Mouse (Mus musculus) hematopoietic stem cell, adult 5-6 weeks (primary cell): ENCODE measurements around the gene Mcee. TPM values are rescaled to one million over a fixed set of nuclear protein-coding genes. Genes with fewer than 3 reads are reported as not detected.

Experiments used
- ATAC-seq, 2 experiments: fragments of 125-278 bp in 1 of 2; replicated peaks in 1 of 2; 2 replicates each; pipeline ENCODE4 v1.8.0; 2016 to 2017; ENCODE audit warnings: inconsistent platforms in 2 of 2, mild to moderate bottlenecking in 2 of 2, moderate number of reproducible peaks in 2 of 2, low read depth in 1 of 2, moderate TSS enrichment in 1 of 2; ENCODE audit not compliant: low FRiP score in 2 of 2, poor library complexity in 2 of 2, severe bottlenecking in 2 of 2, insufficient read depth in 1 of 2, low TSS enrichment in 1 of 2
- total RNA-seq: library from RNA; stranded (forward); fragments of 172-1452, 232-1000 nt; gene quantifications from 2 replicates; pipeline ENCODE4 v1.2.3, GENCODE M21; 2017

Gene Mcee
- total RNA-seq, 1 experiment from 2014 or later, result 122 TPM

DNA sequence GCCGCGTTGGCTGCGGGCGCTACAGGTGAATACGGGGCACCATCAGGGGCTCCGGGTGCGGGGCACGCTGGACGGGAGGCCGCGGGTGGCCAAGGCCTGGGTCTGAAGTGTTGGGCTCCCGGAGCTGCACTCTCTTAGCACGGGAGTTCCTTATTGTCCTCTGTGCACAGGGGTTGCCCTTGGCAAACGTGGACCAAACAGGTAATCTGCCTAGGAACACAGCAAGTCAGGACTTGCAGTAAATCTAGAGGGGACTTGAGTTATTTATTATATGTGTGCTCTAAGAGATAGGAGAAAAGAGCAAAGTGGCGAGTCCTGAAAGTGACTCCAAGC, 378 bp downstream of the Mcee start:
- ATAC-seq, result peak in 1 of 2 experiments; percentile 17; a peak in 3 of 4 replicates

DNA sequence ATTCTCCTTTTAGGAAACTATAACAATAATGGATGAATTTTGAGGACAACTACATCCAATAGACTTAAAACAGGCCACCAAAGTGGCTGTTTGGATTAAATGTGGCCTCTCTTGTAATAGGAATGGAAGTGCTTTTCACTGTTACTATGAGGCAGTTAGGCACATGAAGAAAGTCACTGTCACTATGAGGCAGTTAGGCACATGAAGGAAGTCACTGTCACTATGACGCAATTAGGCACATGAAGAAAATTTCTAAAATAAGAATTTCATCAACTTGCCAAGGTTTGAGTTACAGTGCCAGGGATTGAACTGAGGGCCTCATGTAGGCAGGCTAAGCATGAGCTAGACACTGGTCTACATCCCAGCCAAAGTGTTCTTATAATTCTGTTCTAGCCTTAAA, 8.3 kb downstream of the Mcee start:
- peak in 1 of 2 experiments; percentile 38; a peak in 1 of 4 replicates for ATAC-seq

DNA sequence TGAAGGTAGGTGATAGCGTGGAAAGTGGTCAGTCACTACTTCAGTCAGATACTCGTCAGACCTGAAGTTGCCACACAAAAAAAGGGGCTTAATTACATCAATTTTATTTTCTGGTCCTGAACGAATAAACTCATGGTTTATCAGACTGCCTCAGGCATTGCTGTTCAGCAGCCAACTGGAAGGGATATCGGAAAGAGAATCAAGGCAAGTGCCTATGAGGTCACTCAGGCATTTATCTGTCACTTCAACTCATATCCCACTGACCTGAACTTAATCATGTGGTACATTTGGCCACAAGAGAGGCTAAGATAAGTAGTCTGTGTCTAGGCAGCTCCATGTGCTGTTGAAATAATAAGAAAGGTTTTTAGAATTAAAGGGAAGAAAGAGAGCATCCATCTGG, 10.0 kb downstream of the Mcee start:
- ATAC-seq, result no peak

DNA sequence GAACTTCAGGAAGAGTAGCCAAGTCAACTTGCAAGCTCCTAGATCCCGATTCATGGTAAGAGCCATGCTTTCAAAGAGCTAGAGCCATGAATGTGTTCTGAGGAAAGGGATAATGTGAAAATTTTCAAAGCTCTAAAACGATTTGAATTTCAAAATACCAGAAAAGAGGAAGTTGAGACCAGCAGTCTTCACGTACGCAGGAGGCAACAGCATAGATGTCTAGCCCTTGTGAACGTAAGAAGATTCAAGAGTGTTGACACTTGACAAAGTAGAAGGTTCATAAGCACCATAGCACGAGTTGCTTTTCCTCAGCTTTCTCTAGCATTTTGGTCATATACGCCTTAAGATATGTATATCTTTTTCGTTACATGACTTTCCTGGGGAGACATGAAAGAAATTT, 11.6 kb downstream of the Mcee start:
- peak in 1 of 2 experiments; percentile 44; a peak in 2 of 4 replicates for ATAC-seq

DNA sequence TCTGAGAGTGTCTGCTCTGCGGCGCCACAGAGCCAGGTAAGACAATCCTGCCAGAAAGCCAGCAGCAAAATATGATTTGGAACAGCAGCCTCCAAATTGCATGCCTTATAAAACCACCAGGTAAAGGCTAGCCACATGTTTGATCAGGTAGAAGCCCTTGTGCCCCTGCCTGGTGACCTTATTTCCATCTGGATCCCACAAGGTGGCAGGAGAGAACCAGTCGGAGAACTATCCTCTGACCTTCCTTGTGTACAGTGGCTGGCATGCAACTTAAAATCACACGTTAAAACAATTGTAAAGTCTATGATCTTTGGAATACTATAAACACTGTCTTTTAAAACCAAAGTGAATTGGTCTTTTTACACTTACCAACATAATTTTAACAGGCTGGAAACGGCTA, 32.5 kb downstream of the Mcee start:
- no peak for ATAC-seq

DNA sequence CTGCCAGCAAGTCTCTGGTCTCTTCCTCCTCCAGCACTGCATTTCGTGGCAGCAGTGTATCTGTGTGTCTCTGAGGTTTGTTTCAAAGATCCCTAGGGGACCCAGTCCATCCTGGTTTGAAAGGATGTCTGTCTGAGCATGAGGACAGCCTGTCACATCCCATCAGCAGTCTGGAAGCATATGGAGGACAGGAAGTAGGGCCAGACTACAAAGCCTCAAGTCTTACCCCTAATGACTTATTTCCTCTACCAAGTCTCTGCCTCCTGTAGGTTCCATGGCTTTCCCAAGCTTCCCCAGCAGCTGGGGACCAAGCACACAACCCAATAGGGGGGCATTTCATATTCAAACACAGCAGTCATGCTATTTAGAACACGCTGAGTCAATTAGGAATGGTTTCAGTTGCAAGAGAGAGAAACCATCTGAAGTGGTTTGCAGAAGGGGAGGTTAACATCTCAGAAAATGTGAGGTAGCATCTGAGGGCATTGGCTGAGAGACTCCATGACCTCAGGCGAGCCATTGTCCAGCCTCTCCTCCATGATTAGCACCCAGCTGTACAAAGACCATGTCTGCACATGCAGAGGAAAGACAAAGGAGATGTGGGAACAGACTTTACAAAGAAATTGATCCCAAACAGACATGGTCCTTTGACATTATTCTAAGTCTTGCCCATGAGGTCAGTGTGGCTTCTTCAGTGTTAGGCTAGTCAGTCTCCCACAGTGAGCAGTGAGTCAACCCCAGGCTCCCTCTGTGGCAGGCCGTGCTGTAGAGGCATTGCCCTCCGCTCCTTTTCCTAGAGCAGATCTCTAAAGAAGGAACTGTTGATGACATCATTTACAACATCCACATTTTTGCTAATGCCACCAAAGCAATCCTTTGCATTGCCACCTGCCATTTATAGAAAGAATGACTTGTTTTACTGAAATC, 47.5 kb downstream of the Mcee start:
- no peak for ATAC-seq

DNA sequence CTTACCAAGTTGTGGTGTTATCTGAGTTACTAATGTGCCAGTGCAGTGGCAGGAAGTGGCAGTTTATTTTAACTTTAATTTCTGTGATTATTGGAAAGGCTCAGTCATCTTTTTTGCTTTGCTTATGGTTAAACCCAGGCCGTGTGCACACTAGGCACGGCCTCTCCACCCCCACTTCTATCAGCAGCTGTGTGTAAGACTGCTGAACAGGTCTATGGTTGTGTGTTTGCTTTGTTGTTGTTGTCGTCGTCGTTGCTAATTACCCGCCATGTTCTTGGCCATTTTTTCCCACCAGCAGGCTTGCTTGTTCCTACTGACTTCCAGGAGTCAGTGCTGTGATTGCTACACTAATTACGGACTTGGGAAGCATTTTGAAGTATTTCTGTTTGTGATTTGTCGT, 48.1 kb downstream of the Mcee start:
- ATAC-seq, result no peak

DNA sequence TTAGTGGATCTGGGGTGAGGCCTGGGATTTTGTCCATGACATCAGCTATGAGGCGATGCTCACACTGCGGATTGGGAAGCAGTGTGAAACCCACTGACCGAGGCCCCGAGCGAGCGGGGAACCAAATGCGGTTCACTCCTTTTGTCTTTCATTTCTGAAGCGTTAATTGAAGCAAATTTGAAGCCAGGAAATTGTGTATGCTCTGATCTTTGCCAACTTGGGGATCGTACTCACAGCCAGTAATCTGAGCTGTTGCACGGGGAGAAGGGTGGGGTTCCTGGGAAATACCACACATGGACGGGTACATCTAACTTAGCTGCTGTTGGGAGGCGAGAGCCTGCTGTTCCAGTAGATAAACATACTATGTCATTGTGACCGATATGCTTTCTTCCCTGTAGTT, 58.2 kb downstream of the Mcee start:
- ATAC-seq, result no peak

DNA sequence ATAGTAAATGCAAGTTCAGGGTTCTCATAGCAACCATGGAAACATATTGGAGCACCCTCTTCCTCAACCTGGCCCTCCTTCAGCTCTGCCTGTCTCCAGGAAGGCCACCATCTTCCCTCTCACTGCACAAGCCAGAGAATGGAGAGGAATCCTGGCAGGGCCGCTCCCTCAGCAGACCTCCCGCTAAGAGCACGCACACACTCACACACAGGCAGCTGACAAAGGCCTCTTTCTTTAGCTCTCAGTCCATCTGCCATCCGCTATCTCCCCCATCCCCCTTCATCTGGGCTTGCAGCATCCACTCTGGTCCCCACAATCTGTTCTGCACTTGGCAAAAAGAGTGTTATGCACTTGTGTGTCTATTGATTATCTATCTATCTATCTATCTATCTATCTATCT, 59.0 kb downstream of the Mcee start:
- no peak for ATAC-seq

DNA sequence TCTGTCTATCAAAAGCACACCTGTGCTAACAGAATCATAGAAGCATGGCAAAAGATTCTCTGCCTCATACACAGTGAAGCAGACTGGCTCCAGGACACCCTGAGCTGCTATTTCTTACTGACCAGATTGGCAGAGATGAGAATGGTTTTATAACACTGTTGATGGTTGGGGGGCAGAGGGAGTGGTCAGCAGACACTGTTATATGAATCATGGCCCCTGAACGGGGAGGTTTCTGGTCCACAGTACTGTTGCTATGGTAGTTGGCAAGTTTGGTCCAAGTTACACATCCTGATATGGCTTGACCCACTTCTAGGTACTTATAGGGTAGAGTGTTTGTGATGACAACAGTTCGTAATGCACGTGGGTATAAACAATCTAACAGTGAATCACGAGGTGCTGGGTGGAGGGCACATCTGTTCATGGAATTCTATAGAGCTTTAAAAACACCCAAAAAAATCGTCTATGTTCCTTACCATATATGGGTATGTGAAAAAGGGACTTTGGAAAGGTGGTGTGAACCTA, 59.5 kb downstream of the Mcee start:
- no peak for ATAC-seq

DNA sequence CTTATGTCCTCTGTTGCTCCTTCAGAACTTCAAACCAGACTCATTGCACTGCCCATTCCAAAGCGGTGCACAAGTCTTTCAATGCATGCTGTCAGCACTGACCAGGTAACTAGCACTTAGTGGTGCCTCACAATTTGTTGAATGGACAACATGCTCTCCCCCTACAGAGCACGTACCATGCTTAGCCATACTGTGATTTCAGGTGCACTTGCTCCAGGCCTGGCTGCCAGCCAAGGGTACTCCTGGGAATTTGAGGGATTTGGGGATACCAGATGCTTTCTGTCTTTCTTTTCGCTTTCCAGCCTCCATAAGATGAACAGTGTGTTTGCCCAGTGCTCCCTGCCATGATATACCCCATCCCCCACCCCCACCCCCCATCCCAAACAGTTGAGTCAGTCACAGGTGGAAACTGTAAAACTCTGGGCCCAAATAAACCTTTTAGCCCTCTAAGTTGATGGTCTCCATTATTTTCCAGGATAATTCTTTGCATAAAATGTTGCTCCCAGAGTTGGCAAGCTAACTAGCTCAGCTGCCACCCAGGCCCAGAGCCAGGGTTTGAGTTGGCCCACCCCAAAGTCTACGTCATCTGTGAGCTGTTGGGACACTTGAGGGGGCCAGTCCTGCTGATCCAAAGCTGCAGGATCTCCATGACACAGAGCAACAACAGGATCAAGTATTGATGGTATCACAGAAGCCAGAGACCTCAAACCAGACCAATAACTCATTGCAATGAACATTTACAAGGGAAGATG, 60.2 kb downstream of the Mcee start:
- no peak for ATAC-seq

DNA sequence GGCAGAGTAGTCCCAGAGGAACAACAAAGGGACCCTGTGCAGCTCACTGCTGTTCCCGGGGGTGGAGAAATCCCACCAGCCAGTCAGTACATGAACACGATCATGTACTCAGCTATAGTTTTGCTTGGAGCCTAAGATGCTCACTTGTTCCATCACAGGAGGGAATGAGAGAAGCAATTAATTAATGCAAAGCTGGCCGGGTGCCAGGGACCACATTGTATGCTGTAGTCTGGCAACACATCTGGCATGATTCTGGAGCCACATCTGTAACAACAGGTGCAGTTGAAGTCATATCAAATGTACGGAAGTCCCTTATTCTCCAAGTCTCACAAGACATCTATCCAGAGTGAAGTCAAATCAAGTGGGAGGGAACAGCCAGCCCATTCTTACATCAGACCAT, 63.8 kb downstream of the Mcee start:
- ATAC-seq, result no peak

DNA sequence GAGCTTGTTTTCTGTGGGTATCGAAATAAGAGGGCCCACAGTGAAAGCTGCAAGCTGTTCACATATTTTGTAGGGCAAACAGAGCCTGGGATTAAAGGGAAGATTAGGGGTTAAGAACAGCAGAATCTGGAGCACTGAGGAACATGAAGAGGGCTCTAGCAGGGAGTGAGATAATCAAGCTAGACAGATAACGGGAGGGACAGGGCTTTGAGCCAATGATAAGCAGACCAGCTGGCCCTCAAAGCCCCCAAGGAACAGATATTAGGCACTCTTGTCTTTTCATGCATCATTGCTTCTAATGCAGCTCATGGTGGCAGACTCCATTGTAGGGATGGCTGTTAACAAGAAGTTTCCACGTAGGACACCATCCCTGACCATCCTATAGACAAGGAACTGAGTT, 64.3 kb downstream of the Mcee start:
- no peak for ATAC-seq

DNA sequence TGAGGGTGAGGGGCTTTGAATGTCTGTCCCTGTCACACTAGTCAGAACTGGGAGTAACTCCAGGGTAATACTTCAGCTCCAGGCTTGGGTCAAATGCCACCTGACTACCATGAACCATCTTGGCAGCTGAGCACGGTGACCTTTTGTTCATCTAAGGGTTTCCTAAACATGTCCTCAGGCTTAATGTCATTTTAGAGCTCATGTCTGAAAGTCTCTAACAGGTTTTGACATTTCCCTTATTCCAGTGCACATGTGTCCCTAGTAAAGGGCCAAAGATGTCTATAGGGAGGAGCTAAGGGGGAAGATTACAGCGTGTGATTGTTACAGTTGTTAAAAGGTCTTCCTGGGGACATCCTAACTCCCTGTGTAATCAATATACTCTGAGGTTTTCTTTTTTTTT, 65.4 kb downstream of the Mcee start:
- no peak for ATAC-seq

Other genes with a start within 250 kb of the Mcee start
- gene Trpm1, start 238.8 kb upstream of the Mcee start, total RNA-seq, result not detected in 2 replicates
- gene Mtmr10, start 105.0 kb upstream of the Mcee start, total RNA-seq, result 3.4 and 4.3 TPM in 2 replicates
- 9.2 and 14.4 TPM in 2 replicates for gene Fan1, start 18.5 kb upstream of the Mcee start, total RNA-seq
- gene Mphosph10, start 339 bp upstream of the Mcee start, total RNA-seq, result 84.7 and 99.5 TPM in 2 replicates
- gene Apba2, start 109.1 kb downstream of the Mcee start, total RNA-seq, result 0.50 TPM in 1 of 2 replicates, not detected in the other